Mouse (Mus musculus): ENCODE results near the gene Baz2b. TPM values are rescaled to one million over a fixed set of nuclear protein-coding genes. Genes with fewer than 3 reads are reported as not detected.
A peak's percentile ranks its signal among the peaks of the same experiment; 100 is the strongest.

Baz2b gene
- 10 to 100 TPM; 33.0 to 49.7 (median 44.0) TPM for total RNA-seq (2022)

DNA sequence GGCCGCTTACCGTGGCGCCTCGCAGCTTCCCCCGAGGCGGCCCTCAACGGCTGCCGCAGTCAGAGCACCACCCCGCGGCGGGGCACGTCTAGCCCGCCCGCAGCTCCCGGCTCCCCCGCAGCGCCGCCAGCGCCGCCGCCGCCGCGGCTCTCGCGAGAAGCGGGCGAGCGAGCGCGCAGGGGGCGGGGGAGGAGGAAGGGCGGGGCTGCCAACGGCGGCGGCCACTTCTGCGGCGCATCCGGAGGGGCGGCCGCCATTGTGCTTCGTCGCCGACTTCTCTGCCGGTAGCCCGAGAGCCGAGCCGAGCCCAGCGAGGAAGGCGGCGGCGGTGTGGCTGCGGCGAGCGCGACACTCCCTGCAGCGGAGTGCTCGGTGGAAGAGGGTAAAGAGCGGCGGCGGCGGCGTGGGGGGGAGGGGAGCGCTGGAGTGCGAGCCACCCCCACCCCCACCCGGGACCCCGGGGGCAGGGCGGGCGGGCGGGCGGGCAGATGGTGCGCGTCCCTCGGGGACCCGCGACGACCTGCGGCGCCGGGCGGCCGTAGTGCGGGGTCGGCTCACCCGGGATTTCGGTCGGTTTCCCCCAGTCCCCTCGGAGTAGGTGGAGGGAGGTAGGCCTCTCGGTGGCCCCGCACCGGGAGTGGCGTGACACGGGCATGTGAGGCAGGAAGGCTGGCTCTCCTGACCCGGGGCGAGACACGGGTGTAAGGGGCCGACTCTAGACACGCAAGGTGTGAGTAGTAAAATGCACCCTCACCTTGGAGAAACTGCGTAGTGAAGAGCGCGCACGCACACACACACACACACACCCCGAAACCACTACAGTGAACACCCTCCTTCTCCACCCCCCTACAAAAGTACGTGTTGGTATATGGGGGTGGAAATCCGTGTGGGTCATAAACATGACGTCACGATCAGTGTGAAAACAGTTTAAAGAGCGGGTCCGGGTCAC is at the start of gene Baz2b, which contains the start of gene March7:
TSS of gene Baz2b (minus strand) at position 137 of the 949 bp plus-strand sequence.
TSS of gene March7 (plus strand) at position 185 of the 949 bp plus-strand sequence.
- peak; percentile 74 for DNase-seq (ENCODE audit: low spot score)

DNA sequence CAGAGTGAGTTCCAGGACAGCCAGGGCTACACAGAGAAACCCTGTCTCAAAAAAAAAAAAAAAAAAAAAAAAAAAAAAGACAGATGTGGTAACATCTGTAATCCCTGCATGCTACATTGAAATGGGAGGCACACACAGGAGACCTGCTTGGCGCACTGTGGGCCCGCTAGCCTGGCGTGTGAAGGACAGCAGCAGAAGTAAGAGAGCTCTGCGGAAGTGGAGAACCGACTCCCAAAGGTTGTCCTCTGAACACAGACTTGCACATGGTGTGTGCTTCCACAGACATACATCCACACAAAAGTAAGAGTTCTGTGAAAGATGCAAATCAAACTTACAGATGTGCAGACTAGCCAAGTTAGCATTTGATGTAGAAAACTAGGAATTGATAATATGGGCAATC is 49.5 kb upstream of the Baz2b start:
- no peak for DNase-seq (ENCODE audit: low spot score)

DNA sequence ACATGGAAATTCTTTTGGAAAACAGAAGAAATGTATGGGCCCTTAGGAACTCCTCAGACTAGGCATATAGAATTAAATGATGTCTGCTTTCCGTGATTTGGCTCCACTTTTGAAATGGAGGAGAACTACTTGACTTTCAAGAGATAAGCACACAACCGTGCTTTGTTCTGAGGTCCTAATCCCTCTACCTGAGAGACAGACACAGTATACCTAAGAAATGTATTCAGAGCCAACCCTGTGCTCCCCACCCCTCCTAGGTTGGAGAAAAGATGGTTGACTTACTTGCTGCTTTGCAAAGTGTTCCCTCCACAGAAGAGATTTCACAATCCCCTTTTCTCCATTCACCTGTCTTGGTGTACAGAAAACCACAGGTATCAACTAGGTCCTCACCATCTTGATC is 47.1 kb upstream of the Baz2b start:
- no peak for DNase-seq (ENCODE audit: low spot score)

DNA sequence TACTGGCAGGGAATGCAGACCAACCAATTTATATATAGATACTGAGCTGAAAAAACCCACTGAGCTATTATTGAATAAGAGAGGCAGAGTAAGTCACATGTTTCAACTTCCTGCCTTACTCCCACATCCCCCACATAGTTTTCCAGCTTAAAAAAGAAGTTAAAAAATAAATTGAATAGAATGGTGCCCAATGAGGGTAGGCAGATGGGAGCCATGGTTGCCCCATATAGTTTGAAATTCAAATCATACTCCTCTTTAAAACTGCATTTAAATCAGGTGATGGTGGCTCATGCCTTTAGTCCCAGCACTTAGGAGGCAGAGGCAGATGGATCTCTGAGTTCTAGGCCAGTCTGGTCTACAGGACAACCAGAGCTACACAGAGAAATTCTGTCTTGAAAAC is 43.9 kb upstream of the Baz2b start:
- DNase-seq (ENCODE audit: low spot score) = no peak

DNA sequence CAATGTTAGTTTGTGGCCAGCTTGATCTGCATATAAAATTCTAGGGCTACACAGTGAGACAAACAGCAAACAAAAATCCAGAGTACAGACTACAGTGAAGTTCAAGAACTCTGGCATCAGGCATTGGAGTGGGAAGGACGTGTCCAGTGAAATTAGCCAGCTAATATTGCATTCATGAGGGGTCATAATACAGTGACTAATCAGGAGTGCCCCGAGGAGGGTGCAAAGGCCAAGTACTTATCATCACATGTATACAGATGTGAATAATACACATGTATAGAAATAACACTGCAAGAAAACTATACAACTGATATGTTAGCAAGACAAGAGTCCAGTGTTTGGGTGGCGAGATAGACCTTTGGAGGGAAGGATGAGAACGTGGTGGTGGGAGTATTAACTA is 43.1 kb upstream of the Baz2b start:
- DNase-seq (ENCODE audit: low spot score) = no peak

DNA sequence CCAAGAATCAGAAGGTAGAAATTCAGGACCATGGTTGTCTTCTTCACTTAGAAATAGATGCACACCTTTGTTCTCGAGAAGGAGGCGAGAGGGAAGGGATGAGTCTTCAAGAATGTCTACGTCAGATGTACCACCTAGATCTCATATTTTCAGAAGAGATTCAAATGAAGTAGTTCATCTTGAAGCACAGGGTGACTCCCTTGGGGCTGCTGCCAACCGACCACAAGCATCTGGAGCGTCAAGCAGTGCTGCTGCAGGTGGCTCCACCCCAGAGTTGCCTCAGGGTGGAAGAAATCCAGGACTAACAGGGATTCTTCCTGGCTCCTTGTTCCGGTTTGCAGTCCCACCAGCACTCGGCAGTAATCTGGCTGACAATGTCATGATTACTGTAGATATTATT is 24.9 kb upstream of the Baz2b start:
- no peak for DNase-seq (ENCODE audit: low spot score)

DNA sequence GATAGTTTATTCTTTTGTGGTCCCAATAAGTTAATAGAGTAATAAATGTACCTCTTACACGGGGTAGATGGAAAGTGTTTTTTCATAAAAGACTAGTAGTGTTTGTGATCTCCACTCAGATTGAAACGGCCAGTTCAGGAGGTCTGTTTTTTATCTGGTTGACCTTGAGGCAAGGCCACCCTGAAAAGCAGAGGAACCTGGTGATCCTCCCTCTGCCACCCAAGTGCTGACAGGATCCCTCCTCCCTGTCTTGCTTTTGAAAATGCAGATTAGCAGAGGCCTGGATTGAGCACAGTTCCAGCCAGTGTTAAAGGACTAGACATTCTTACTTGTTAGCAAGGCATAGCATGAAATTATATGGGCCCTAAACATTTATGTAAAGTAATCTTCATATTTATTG is 23.5 kb upstream of the Baz2b start:
- no peak for DNase-seq (ENCODE audit: low spot score)

DNA sequence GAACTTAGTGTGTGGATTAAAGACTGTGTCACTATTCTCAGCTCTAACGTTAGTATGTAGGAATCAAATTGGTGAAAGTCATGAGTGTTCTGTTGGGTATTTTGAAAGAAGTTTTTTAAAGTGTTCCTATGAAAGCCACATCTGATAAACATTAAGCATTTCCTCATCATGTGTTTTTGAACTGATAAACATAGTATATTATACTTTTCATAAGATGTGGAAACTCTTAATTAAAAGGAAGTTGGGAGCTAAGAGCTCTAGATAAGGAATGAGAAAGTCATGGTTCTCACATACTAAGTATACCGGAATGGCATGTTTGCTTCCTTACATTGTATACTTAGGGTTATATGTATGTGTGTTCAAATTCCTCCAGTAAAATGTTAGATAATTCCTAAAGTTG is 20.7 kb upstream of the Baz2b start:
- no peak for DNase-seq (ENCODE audit: low spot score)

DNA sequence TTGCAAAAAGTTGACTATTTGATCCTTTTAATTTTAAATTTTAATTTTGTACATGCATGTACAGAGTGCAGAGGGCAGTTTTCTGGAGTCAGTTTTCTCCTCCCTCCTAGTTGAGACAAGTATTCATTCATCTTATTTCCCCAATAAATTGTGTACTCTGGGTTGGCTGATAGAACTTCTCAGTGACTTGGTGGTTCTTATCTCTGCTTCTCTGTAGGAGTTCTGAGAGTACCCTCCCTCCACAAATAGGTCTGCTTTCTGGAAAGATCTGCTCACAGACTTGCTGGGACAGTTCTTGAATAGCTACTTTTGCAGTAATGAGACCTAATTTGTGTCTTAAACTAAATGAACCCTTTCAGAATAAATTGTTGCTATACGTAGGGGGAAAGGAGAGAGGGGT is 18.8 kb upstream of the Baz2b start:
- no peak for DNase-seq (ENCODE audit: low spot score)

DNA sequence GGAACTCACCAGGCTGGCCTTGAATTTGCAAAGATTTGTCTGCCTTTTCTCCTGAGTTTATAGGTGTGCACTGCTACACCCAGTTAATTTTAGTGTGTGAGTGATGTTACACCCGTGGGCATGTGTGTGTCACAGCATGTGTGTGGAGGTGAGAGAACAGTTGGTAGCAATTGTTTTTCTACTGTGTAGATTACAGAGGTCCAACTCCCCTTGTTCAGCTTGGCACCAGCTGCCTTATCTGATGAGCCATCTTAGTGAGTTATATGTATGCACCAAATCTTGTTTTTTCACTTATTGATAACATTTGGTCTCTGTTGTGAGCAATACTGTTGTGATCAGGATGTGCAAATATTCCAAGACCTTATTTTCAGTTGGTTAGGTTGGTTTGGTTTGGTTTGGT is 13.8 kb upstream of the Baz2b start:
- no peak for DNase-seq (ENCODE audit: low spot score)

DNA sequence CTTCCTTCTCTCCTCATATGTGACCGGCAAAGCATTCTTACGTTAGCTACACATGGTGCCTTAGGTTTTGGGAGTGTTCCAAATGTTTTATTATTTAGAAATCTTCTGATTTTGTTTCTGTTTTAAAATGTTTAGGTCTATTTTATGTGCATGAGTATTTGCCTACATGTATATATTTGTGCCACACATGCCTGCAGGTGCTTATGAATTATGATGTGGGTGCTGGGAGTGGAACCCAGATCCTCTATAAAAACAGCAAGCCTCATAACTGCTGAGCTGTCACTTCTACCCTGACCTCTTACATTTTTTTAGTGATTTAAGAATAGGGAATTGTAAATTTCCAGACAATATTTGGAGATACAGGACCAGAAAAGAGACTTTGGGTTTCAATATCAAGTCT is 12.3 kb upstream of the Baz2b start:
- DNase-seq (ENCODE audit: low spot score) = no peak

DNA sequence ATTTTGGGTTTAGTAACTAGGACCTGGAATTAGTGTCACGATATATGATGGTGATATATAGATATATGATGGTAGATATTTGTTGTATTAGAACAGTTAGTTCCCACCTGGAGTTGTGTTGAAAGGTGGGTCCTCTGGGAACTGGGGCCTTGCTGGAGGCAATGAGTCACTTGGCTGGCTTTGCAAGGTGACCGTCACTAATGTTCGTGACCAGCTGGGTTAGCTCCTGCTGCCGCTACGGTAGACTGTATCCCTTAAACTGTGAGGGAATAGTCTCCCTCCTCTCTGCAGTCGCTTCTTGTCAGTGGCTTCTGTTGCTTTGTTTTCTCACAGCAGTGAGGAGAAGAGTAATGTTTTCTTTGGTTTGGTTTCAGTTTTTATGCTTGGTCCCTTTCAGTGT is 11.6 kb upstream of the Baz2b start:
- DNase-seq (ENCODE audit: low spot score) = no peak

DNA sequence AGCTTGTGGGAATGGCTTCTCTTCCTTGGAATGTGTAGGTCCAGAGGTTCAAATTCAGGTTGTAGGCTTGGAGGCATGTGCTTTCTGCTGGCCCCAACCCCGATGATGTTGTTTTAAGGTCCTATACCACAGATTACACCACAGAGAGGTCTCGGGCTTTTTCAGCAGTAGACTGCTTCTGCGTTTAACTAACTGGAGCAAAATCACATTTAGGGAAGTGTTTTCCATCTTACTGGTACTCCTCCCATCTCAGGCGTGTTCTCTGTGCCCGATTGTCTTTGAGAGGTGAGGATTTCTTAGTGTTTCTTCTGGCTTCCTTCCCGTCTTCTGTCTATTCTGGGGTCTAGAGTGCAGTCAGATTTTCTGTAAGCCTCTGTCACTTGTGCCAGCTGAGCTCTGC is 8.0 kb upstream of the Baz2b start:
- no peak for DNase-seq (ENCODE audit: low spot score)

DNA sequence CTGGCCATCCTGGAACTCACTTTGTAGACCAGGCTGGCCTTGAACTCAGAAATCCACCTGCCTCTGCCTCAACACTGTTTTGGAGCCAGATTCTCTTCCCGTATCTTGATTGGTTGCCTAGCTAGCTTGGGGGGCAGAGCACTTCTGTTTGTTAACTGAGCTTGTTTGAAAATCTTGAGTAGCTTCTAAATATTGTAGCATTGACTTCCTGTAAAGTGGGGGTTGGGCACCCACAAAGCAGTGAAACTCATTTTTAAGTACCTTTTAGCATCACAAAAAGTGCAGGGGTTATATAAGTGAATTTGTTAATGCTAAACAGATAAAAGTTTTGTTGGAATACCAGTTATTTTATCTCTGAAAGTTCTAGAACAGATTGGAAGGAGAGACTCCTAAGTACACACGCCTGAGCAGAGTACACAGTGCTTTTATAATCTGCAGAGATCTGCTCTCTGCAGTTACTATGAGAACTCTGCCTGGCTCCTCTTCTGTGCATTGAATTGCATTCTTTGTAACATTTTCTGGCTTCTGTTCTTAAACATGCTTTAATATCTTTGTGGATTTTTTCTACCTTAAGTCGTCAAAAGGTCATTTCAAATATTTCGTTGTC is 7.0 kb upstream of the Baz2b start:
- DNase-seq (ENCODE audit: low spot score) = no peak

DNA sequence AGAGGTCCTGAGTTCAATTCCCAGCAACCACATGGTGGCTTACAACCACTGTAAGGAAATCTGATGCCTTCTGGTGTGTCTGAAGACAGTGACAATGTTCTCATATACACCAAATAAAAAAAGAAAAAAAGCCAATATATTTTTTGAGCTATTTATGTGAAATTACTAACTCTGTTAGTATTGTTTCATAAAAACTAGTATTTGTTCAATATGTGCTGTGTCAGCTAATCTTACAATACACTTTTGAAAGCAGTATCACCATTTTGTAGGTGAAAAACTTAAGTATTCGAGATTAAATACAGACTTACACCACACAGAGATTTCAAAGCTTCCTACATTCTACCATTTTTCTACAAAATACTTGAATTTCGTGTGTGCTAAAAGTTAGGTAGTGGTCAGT is 5.0 kb upstream of the Baz2b start:
- no peak for DNase-seq (ENCODE audit: low spot score)

DNA sequence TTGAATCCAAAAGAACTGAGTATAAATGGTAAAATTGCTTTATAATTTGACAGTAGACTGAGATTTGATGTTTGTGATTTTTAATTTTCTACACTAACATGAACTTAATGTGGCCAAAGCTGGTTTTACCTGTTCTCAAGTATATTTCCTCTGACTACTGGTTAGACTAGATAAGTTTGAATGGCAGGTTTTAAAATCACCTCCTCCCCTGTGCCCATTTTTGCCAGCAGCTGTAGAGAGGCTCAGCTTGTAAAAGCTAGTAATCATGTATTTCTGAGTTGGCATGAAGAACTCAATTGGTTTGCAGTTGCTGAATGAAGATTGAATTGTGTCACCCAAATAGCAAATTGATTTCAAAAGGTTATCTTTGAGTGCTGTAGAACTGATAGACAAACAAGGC is 2.8 kb upstream of the Baz2b start:
- DNase-seq (ENCODE audit: low spot score) = no peak

DNA sequence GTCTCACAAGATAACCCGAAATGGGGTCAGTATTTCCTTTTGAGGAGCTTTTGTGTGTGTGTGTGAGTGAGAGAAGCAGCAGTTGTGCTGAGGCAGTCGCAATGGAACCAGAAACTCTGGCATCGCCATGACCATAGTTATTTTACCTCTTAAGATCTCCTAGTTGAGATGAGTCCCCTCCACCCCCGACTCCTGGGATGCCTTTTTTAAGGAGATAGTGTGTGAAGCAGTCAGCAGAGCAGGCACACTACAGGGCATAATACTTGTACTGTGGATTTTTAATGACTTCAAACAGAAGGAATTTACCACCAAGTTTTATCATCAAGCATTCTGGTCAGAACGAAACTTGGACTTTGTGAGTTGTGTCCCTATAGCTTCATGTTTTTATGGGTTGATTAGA is 1.2 kb upstream of the Baz2b start:
- no peak for DNase-seq (ENCODE audit: low spot score)

DNA sequence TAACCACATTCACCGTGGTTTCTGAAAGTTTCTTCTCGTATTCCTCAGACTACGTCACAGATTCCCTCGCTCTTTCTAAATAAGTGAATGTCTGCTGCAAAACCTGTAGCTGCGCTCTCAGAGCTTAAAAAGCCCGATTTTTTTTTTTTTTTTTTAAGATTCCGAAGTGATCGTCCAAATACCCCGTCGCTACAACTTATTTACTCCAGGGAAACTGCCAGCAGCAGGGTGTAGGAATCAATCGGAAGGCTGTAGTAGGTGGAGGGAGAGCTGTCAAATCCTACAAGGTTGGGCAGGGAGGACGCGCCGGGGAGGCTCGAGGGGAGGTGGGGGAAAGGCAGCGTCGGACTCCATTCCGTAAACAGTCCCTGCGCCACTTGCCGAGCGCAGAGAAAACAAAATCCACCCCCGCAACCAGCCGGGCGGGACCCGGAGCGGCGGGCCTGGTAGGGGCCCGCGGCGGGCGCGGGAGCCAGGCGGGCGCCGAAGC is 472 bp downstream of the Baz2b start:
- peak; percentile 42 for DNase-seq (ENCODE audit: low spot score)

DNA sequence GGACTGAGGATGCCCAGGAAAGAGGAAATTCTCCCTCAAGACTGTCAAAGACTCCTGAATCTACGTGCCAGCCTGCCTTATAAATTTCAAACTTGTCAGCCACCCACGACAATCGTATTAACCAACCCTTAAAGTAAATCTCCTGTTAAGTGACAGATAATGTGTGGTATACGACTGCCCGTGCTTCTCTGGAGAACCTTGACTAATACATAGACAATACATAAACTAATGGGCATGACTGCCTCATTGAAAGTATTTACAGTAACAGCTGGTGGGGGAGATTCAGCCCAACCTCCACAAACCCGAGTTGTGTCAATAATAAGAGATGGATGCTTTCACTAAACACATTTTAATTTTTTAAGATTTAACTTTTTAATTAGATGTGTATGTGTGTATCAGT is 3.8 kb downstream of the Baz2b start:
- DNase-seq (ENCODE audit: low spot score) = no peak

DNA sequence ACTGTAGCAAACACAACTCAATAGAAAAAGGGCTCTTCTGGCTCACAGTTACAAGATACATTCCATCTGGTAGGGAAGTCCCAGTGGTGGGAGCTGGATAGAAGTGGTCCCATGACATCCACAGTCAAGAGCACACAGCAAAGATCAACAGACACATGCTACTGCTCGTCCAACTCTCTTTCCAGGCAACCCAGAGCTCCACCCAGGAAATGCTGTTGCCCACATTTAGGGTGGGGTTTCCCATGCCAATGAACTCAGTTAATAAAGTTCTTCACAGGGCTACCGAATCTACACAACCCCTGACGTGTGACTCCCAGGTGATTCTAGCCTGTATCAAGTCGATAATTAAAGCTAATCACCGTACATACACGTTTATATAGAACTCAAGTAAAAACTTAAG is 5.5 kb downstream of the Baz2b start:
- DNase-seq (ENCODE audit: low spot score) = no peak

DNA sequence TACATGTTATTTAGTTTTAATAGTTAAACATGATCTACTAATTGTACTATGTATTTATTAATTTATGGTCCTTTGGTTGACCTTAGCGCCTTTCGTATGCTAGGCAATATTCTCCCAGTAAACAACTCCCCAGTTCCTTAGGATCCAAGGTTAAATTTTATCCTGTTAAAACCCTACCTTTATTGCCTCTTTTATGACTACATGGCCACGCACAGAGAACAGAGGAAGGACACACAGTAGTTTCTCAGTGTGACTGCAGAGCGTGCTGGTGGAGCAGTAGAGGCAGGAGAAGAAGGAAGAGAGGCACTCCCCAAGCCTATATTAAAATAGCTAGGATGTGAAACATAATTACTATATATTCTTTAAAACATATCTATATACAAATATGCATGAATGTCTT is 5.9 kb downstream of the Baz2b start:
- no peak for DNase-seq (ENCODE audit: low spot score)

DNA sequence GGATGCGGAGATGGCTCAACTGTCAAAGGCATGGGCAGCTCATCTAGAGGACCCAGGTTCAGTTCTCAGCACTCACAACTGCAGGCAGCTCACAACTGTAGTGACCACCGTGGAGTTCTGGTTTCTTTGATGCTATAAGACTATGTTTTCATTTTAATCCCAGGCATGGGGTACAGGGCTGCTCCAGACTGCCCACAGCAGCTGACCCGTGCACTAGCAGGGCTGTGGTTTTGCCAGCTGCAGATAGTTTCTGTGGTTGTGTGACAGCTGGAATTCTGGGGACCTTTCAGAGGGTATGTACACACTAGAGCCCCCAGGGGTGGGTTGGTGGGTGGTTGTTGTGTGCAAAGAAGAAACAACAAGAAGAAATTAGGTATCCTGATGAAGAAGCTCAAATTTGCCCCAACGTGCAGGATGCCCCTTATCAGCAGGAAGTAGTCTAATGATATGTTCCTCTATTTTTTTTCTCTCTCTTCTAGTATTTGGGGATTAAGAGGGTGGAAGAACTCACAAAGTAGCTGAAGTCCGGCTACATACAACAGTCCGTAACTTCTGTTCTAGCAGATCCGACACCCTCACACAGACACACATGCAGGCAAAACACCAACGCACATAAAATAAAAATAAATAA is 6.6 kb downstream of the Baz2b start:
- DNase-seq (ENCODE audit: low spot score) = no peak

DNA sequence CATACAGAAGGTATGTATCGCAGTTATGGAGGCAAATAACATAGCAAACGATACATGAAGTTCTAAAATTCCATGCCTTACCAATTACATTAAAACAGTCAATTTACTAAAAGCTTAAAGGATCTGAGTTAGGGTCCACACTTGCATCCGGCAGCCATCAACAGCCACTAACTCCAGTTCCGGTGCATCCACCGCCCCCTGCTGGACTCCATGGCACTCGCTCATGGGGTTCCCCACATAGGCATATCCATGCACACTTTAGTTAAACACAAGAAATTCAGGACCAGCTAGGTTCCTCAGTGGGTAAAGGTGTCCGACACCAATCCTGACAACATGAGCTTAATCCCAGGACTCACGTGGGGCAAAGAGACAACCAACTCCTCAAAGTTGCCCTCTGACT is 9.0 kb downstream of the Baz2b start:
- DNase-seq (ENCODE audit: low spot score) = peak; percentile 38

All from heart, adult 8-10 months (tissue).